Mouse (Mus musculus) hindbrain, embryonic 14.5 days (tissue): ENCODE results near the gene Kcnrg. TPM values are rescaled to one million over a fixed set of nuclear protein-coding genes. Genes with fewer than 3 reads are reported as not detected.
"Not testable (repeated sequence)": the region's sequence is repeated elsewhere in the genome, so short reads cannot be mapped to it uniquely, and the experiment has no call there.

Source experiments
- ATAC-seq: fragments of 200-750 bp; cut with Nextera tagmentation; 2 replicates; pipeline ENCODE4 v1.8.0; 2017; ENCODE audit warnings: moderate number of reproducible peaks, mild to moderate bottlenecking, moderate TSS enrichment, moderate library complexity; ENCODE audit not compliant: low FRiP score
- DNase-seq: peaks from one replicate; pipeline ENCODE4 v3.0.0-alpha.2; 2015; ENCODE audit warnings: low spot score
- H3K27ac ChIP-seq: fragments of 300-500 bp; sonication (generic); 2 replicates; pipeline ENCODE4 v1.5.1; 2014; ENCODE audit warnings: mild to moderate bottlenecking, moderate library complexity
- H3K27me3 ChIP-seq: fragments of 300-500 bp; sonication (generic); 2 replicates; pipeline ENCODE4 v1.6.1; 2014; ENCODE audit warnings: mild to moderate bottlenecking, low read length, mixed read lengths; ENCODE audit not compliant: control insufficient read depth, insufficient read depth
- H3K36me3 ChIP-seq: fragments of 300-500 bp; sonication (generic); replicated peaks from 2 replicates; pipeline ENCODE4 v1.6.1; 2014; ENCODE audit not compliant: control insufficient read depth, insufficient read depth
- H3K4me1 ChIP-seq: fragments of 300-500 bp; sonication (generic); replicated peaks from 2 replicates; pipeline ENCODE4 v1.6.1; 2014; ENCODE audit warnings: antibody characterized with exemption, low read length, mixed read lengths; ENCODE audit not compliant: control insufficient read depth, insufficient read depth
- H3K4me2 ChIP-seq: fragments of 300-500 bp; sonication (generic); replicated peaks from 2 replicates; pipeline ENCODE4 v1.6.1; 2014; ENCODE audit warnings: mild to moderate bottlenecking, moderate library complexity
- H3K4me3 ChIP-seq: fragments of 300-500 bp; sonication (generic); replicated peaks from 2 replicates; pipeline ENCODE4 v1.5.1; 2014; ENCODE audit warnings: mild to moderate bottlenecking, low read length
- H3K9ac ChIP-seq: fragments of 300-500 bp; sonication (generic); 2 replicates; pipeline ENCODE4 v1.6.1; 2014
- H3K9me3 ChIP-seq: fragments of 300-500 bp; sonication (generic); 2 replicates; pipeline ENCODE4 v1.6.1; 2016; ENCODE audit warnings: low read length; ENCODE audit not compliant: control insufficient read depth
- WGBS: fragments of 180-500 bp; shearing (Covaris S2); extraction: QIAGEN DNeasy Blood & Tissue Kit; methylation state at CpG from one replicate; pipeline ENCODE4 v1.1.7; 2014; 5-methylcytosine and 5-hydroxymethylcytosine counted together
- polyA plus RNA-seq: library from polyadenylated mRNA; unstranded; fragments of >200 nt; fragmentation: Nextera tagmentation; extraction: Ambion mirVana; gene quantifications from 2 replicates; pipeline ENCODE4 v1.2.1, GENCODE M21; 2014

The Kcnrg gene
- polyA plus RNA-seq, 1 experiment from 2014 or later: 4.4 TPM

DNA sequence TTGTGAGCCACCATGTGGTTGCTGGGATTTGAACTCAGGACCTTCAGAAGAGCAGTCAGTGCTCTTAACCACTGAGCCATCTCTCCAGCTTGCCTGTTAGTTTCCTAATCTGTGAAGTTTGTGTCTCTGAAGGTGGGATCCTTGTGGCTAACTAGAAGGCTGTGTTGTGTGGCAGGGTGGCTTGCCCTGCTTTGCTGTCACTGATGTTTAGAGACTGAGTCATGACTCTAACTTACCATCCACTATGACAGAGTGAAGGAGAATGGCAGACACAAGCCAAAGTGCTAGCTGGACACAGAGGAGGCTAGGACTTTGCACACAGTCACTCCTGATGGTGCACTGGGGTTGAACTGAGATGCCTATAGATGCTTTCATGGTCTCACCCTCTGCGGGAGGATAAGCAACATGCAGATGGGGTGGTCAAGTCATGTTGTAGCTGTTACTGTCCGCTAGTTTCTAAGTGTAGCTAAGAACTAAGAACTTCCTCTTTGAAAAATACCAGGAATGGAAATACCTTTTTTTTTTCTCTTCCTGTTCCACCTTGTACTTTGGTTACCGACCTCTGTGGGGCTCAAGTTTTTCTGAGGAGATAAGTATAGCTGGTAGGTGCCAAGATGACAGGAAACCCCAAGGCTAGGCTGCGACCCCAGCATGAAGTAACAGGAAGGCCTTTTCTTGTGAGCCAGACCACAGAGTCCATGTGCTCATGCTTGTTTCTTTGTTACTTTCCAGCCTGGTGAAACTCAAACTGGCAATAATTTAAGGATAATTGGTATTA lies 17.8 kb upstream of the Kcnrg start:
- Histone ChIP-seq H3K4me2 (no peak overlapping the region), H3K27me3 (no peaks in the 10 kb centered on the region), H3K9me3 (no peaks in the 10 kb centered on the region), H3K4me3 (no peak overlapping the region), H3K27ac (no peak overlapping the region), H3K36me3 (no peaks in the 10 kb centered on the region), H3K4me1 (no peaks in the 10 kb centered on the region), H3K9ac (no peak overlapping the region)
- DNase-seq (no peak), ATAC-seq (no peak)
- 92% methylated on average over 4 of the region's 4 CpGs for WGBS

DNA sequence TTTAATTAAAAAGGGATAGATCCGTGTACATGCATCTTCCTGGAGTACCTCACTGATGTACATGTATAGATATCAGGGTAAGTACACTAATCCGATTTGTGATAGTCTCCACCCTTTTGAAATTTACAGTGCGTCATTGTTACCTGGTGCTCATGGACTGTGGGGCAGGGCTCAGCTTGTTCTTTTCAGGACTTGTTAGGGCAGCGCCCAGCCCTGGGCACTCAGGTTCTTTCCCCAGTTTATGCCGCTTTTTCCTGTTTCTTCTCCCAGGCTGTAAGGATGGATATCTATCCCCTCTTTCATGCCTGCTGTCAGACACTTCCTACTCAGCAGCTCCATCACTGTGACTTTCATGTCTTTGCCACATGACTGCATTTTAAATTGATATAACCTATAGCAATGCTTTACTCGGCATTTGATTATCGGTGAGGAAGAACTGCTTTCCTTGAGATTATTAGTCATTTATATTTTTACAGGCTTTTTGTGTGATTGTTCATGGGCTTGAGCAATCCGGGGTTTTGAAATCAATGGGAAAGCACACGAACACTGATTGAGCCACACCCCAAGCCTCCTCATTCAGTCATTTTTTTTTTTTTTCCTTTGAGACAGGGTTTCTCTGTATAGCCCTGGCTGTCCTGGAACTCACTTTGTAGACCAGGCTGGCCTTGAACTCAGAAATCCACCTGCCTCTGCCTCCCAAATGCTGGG lies 10.4 kb upstream of the Kcnrg start:
- 92% methylated on average over 9 of the region's 9 CpGs for WGBS
- Histone ChIP-seq H3K36me3 (peaks cover 4% of the 10 kb centered on the region; the same call in 1 of the 2 replicates), H3K4me3 (no peak overlapping the region), H3K9ac (no peak overlapping the region), H3K9me3 (no peaks in the 10 kb centered on the region), H3K4me1 (peaks cover 14% of the 10 kb centered on the region), H3K4me2 (no peak overlapping the region), H3K27me3 (no peaks in the 10 kb centered on the region), H3K27ac (no peak overlapping the region)
- DNase-seq (no peak), ATAC-seq (no peak)

DNA sequence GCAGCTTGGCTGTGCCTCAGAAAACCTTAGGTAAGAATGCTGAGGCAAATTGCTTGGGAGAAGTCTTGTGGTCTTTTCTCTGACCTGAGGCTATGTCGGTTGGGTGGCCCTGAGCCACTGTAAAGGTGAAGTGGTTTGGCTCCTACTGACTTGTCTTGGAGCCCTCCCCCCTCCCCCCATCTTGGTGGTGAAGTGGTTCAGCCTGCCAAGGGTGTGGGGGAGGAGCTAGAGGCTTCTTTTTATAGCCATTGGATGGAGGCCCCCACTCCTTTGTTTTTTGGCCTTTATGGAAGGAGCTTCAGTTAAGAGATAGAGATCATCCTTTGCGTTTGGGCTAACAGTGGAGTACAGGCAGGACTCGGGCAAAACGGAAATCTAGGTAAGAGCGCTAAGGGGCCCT lies 9.3 kb upstream of the Kcnrg start, which contains the start of gene Trim13:
Trim13 (plus strand) TSS at position 280 of the 400 bp plus-strand sequence.
- Histone ChIP-seq H3K4me2 (peak within 1 kb of the TSS; percentile 60), H3K4me3 (peak within 1 kb of the TSS; percentile 89), H3K9ac (peak within 1 kb of the TSS; percentile 97; the same call in 1 of the 2 replicates), H3K9me3 (no peaks in the 10 kb centered on the region), H3K27me3 (no peaks in the 10 kb centered on the region), H3K36me3 (peaks cover 7% of the 10 kb centered on the region; the same call in 1 of the 2 replicates), H3K27ac (no peak within 1 kb of the TSS), H3K4me1 (peaks cover 23% of the 10 kb centered on the region)
- no peak for ATAC-seq
- 53% methylated on average over 5 of the region's 5 CpGs for WGBS
- no peak for DNase-seq

DNA sequence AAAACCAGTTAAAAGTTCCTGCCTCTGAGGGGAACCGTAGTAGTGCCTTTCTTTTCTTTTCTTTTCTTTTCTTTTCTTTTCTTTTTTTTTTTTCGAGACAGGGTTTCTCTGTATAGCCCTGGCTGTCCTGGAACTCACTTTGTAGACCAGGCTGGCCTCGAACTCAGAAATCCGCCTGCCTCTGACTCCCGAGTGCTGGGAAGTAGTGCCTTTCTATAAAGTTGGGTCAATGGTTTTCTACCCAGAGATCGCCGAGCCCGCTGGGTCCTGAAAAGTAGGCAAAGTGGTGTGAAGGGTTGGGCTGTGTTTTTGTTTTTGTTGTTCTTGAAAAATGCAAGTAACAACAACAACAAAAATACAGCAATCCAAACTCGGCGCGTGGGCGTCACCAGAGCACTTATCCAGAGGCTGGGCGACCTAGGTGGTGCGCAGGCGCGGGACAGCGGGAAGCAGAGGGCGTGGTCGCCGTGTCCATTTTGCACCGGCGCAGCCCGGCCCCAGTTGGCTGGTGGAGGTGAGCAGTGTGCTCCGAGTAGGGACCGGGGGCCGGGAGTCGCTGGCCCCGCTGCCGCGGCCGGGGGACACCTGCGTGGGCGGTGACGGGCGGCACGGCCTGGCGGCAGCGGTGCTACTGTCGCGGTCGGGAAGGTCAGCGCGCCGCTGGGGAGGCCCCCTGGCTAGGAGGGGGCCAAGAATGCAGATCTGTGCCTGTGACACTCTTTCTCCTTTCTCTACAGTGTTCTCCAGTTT lies 8.0 kb upstream of the Kcnrg start:
- Histone ChIP-seq H3K4me1 (peaks cover 29% of the 10 kb centered on the region), H3K4me2 (peak overlapping the region; percentile 60), H3K36me3 (peaks cover 19% of the 10 kb centered on the region), H3K9me3 (no peaks in the 10 kb centered on the region), H3K9ac (peak overlapping the region; percentile 97), H3K4me3 (peak overlapping the region; percentile 89), H3K27me3 (no peaks in the 10 kb centered on the region), H3K27ac (peak overlapping the region; percentile 82)
- whole genome bisulfite sequencing: 4% methylated on average over 44 of the region's 44 CpGs
- DNase-seq: peak; percentile 81
- ATAC-seq: peak; percentile 95

DNA sequence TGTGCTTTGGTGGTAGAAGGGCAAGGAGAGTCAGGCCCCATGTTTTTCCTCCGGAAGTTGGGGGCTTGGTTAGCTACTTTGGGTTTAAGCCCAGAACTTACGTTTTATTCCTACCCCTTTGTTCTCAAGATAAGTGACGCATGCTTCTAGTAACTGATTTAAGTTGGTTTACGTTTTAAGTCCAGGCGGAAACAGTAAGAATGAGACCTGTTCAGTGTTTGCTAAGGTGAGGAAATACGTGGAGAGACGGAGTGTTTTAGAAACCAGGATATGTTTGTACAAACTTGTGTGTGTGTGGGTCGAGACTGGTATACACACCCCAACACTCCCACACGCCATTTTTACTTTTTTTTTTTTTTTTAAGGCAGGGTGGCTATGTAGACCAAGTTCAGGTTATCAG lies 5.9 kb upstream of the Kcnrg start:
- ATAC-seq (no peak), DNase-seq (no peak)
- Histone ChIP-seq H3K9ac (peak overlapping the region; percentile 12; the same call in 1 of the 2 replicates), H3K4me3 (peak overlapping the region; percentile 89; the same call in 1 of the 2 replicates), H3K4me1 (peaks cover 29% of the 10 kb centered on the region), H3K9me3 (no peaks in the 10 kb centered on the region), H3K4me2 (peak overlapping the region; percentile 60), H3K27me3 (no peaks in the 10 kb centered on the region), H3K27ac (no peak overlapping the region), H3K36me3 (peaks cover 40% of the 10 kb centered on the region)
- WGBS: 91% methylated on average over 9 of the region's 9 CpGs

DNA sequence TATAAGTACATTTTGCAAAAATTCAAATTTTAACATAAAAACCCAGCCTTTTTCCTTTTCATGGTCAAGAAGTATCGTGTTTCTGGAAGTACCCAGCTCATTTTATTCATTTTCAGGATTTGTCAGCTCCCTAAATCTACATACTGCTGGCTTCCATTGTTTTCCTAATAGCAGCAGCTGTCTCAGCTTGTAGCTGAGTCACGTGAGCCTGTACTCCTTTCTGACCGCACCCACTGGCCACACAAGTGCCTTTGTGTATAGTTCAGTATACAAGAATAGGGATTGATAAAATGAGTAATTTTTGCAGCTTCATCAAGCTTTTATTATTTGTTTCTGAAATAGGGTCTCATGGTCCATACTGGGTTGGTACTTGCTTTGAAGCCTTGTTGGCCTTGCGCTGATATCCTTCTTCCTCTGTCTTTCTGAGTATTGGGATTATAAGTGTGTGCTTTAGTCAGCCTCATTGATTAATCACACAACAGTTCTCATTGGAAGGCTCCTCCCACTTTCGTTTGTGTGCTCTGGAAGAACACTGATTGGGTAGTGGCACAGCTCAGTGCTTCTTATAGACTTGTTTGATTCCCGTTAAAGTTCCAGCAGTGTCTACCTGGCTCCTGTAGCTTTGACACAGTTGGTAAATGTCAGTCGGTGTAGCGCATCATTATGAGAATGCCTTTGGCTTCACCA lies 4.0 kb upstream of the Kcnrg start:
- H3K4me1 ChIP-seq: peaks cover 29% of the 10 kb centered on the region
- H3K27me3 ChIP-seq: no peaks in the 10 kb centered on the region
- no peaks in the 10 kb centered on the region for H3K9me3 ChIP-seq
- no peak overlapping the region for H3K4me3 ChIP-seq
- no peak for ATAC-seq
- no peak for DNase-seq
- no peak overlapping the region for H3K27ac ChIP-seq
- peaks cover 53% of the 10 kb centered on the region for H3K36me3 ChIP-seq
- no peak overlapping the region for H3K9ac ChIP-seq
- WGBS: 62% methylated on average over 8 of the region's 8 CpGs
- H3K4me2 ChIP-seq: no peak overlapping the region; the same call in 1 of the 2 replicates

DNA sequence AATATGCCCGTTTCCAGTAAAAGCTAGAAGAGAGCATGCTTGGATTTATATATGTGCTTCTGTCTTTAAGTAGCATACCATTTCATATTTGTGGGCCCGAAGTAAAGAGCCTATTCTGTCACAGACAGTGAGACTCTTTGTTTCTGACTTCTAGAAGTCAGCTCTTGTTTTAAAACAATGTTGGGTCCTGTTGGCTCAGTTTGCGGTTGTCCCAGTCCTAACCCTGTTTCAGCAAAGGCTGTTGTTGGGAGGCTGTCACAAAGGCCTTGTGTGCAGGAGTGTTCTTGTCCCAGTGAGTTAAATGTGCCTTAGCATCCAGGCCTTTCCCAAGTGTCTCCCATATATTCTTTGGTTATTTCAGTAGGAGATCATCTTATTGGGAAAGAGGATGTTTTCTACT lies 3.2 kb upstream of the Kcnrg start:
- H3K9me3 ChIP-seq: no peaks in the 10 kb centered on the region
- no peak overlapping the region for H3K4me3 ChIP-seq
- WGBS: 95% methylated on average over 3 of the region's 3 CpGs
- no peak overlapping the region for H3K4me2 ChIP-seq
- no peak overlapping the region for H3K9ac ChIP-seq
- H3K36me3 ChIP-seq: peaks cover 53% of the 10 kb centered on the region
- peaks cover 29% of the 10 kb centered on the region for H3K4me1 ChIP-seq
- no peaks in the 10 kb centered on the region for H3K27me3 ChIP-seq
- ATAC-seq: no peak
- no peak overlapping the region for H3K27ac ChIP-seq
- no peak for DNase-seq

DNA sequence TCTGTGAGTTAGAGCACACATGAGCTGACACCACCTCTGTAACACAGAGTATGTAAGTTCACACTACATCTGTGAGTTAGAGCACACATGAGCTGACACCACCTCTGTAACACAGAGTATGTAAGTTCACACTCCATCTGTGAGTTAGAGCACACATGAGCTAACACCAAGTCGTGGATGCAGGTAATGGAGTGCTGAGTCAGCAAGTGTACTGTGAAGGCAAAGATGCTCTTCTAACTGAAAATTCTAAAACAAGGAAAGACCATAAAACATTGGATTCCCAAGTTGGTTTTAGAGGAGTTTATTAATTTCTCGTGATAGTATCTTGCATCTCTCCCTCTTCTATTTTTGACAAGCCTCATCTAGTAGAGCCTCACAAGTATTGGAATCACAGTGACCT lies 1.2 kb upstream of the Kcnrg start:
- WGBS: 90% methylated on average over 2 of the region's 2 CpGs

More for the DNA sequence above, 1.2 kb upstream of the Kcnrg start:
- ATAC-seq, DNase-seq, H3K27ac ChIP-seq, H3K9ac ChIP-seq, H3K4me3 ChIP-seq, H3K9me3 ChIP-seq, H3K27me3 ChIP-seq, H3K4me2 ChIP-seq: not testable (repeated sequence)
- Histone ChIP-seq H3K36me3 (peaks cover 53% of the 10 kb centered on the region), H3K4me1 (peaks cover 23% of the 10 kb centered on the region)
